Mouse (Mus musculus): ENCODE measurements around the gene C1s1. TPM values are rescaled to one million over a fixed set of nuclear protein-coding genes. Genes with fewer than 3 reads are reported as not detected.
"Not testable (repeated sequence)": the region's sequence is repeated elsewhere in the genome, so short reads cannot be mapped to it uniquely, and the experiment has no call there.

C1s1 gene
- total RNA-seq (2015; ENCODE audit: low replicate concordance), result 0.84 TPM in 1 of 2 replicates, not detected in the other
- 1.4 TPM in 1 of 2 replicates, not detected in the other for total RNA-seq (2017; ENCODE audit: low replicate concordance)

DNA sequence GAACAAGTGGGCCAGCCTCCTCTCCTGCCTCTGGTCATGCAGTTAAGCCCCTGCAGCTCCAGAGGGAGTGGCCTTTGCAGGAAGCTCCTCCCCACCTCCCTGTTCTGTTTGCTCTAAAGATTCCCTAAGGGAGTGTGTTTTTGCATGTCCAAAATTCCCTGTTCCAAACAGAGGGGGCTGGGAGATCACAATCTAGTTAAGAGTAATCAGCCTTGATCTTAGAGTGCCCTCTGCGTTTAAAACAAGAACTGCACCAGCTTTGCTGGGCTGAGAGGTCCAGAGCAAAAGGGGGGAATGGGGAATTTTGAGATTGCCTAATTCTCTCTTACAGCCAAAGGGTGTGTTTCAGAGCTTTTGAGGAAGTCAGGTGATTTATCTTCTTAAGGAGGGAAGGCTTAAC, at the start of gene C1s1:
C1s1 (minus strand) TSS at position 76 of the 400 bp plus-strand sequence.
- ATAC-seq (replicated peaks; ENCODE audit: low FRiP score, poor library complexity, severe bottlenecking), result not testable (repeated sequence)

DNA sequence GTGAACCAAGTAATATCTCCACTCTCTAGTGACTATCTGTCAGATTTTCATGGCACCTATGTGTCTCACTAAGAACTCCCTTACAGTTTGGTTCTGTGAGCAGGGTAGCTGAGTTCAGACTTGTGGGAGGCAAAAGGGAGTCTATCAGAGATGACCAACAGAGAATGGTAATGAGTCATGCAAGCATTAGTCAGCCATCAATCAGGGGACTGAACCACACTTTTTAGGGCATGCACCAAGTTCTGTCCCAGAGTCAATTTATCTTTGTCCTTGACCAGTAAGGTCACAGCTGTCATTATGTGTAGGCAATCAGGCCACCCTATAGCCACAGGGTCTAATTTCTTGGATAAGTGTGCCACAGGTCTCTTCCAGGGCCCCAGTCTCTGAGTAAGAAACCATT, 46.6 kb upstream of the C1s1 start:
- no peak for ATAC-seq (replicated peaks; ENCODE audit: low FRiP score, poor library complexity, severe bottlenecking)

DNA sequence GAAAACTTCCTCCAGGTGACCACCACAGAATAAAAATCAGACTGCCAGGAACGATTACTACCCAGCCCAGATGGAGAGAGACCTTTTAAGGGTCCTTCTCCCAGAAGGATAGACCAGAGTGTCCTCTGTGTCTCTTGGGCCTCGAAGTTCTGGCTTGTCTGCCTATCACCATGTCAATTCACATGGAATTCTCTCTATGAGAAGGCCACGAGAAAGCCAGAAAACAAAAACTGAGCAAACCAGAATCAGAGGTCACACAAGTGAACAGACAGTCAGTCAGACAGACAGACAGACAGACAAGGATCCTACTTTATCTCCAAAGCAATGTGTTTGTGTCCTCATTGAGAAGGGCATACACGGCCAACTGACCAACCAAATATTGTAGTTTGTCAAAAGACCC, 44.1 kb upstream of the C1s1 start:
- ATAC-seq (replicated peaks; ENCODE audit: low FRiP score, poor library complexity, severe bottlenecking), result no peak

DNA sequence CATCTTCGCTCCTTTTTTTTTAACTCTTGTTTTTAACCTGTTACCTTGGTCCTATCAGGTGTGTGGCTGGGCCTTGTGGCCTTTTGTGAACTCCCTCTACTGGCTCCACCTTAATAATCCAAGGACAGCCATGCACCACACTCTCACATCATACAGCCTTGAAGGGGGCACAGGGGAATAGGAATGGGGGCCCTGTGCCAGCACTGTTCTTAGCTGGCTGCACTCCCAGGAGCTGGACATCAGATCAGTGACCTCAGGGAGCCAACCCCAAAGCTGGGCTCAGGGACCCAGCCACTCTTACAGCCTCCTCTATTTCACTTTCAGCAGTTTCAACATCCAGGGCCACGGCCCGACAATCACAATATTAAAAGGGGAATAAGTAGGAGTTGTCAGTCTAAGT, 43.6 kb upstream of the C1s1 start:
- ATAC-seq (replicated peaks; ENCODE audit: low FRiP score, poor library complexity, severe bottlenecking), result no peak

DNA sequence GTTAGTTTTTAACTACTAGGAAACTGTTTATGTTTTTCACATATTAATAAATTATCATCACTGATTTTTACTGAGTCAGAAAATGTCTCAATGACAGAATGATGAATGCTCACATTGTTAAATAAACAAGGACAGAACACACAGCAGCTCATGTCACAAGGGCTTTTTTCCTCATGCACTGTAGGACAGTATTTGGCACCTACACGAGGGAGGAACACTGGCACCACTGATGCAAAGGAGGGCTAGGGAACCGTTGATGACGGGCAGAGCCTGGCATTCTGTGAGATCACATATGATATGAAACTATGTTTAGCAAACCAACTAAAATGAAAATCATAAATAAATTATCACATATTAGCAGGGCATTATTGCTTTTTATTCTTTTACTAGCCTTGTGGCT, 42.8 kb upstream of the C1s1 start:
- ATAC-seq (replicated peaks; ENCODE audit: low FRiP score, poor library complexity, severe bottlenecking), result no peak

DNA sequence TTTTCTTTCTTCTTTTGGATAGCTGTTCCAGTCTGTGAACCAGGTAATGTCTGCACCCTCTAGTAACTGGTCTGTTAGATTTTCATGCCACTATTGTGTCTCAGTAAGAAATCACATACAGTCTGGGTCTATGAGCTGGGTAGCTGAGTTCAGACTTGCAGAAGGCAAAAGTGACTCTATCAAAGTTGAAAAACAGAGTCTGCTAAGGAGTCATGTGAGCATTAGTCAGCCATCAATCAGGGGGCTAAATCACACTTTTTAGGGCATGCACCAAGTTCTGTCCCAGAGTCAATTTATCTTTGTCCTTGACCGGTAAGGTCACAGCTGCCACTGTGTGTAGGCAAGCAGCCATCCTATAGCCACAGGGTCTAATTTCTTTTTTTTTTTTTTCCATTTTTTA, 40.1 kb upstream of the C1s1 start:
- no peak for ATAC-seq (replicated peaks; ENCODE audit: low FRiP score, poor library complexity, severe bottlenecking)

DNA sequence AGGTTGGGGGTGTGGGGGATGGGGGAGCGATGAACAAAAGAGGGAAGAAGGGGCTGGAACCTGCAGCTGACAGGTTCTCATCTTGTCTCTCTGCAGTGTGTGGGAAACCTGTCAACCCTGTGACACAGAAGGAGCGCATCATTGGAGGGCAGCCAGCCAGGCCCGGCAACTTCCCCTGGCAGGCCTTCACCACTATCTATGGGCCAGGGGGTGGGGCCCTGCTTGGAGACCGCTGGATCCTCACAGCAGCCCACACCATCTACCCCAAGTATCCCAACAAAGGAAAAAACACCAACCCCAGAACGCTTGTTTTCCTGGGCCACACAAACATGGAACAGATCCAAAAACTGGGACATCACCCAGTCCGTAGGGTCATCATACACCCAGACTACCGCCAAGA, 38.0 kb upstream of the C1s1 start:
- ATAC-seq (replicated peaks; ENCODE audit: low FRiP score, poor library complexity, severe bottlenecking), result 0 out of 2 replicates have a peak, but pooled peaks have one; percentile 14

DNA sequence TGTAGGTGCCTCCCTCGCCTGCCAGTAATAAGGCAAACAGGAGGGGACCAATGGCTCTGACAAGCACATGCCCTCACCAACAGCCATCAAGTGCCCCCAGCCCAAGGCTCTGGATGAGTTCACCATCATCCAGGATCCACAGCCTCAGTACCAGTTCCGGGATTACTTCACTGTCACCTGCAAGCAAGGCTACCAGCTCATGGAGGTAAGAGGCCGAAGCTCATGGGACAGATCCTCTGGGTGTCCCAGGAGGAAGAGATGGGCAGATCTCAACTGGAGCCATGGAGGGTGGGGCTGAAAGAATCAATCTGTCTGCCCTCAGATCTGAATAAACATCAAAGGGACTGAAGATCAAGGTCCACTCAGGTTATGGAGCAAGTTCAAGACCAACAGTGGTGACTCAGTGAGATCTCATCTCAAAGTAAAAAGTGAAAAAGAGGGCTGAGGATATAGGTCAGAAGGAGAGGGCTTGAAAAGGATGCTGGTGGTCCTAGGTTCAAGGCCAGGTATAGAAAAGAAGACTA, 33.1 kb upstream of the C1s1 start:
- not testable (repeated sequence) for ATAC-seq (replicated peaks; ENCODE audit: low FRiP score, poor library complexity, severe bottlenecking)

DNA sequence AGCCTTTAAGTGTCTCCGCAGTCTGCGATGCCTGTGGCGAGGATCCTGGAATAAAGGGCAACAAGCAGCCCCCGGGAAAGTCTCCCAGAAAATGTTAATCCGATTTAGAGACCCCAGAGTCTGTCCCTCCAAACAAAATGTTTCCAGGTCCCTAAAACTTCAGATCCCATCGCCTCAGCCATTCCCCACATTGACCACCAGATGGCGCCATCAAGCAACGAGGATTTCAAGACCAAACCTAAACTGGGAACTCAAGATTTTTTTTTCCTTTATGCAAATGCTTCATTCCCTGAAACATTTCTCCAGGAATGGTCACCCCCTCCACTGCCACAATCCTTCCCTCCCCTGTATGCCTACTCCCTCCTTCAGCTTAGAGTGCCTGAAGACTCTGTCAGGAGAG, 27.9 kb upstream of the C1s1 start, which contains the start of gene C1rb:
C1rb (plus strand) TSS at position 269 of the 400 bp plus-strand sequence.
- no peak for ATAC-seq (replicated peaks; ENCODE audit: low FRiP score, poor library complexity, severe bottlenecking)

DNA sequence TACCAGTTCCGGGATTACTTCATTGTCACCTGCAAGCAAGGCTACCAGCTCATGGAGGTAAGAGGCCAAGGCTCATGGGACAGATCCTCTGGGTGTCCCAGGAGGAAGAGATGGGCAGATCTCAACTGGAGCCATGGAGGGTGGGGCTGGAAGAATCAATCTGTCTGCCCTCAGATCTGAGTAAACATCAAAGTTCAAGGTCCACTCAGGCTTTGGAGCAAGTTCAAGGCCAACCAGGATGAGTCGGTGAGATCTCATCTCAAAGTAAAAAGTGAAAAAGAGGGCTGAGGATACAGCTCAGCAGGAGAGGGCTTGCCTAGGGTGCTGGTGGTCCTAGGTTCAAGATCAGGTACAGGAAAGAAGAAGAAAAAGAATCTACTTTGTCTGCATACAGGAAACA, 19.5 kb upstream of the C1s1 start:
- ATAC-seq (replicated peaks; ENCODE audit: low FRiP score, poor library complexity, severe bottlenecking), result not testable (repeated sequence)

DNA sequence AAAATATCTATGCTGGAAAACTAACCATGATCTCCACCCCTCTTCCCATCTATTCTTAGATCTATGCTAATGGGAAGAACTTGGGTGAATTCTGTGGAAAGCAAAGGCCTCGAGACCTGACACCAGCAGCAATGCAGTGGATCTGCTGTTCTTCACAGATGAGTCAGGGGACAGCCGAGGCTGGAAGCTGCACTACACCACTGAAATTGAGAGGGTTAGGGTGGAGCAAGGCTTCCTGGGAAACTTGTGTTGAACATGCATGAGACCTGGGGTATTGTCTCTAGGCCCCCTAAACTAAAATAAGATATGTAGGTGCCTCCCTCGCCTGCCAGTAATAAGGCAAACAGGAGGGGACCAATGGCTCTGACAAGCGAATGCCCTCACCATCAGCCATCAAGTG, 19.0 kb upstream of the C1s1 start:
- not testable (repeated sequence) for ATAC-seq (replicated peaks; ENCODE audit: low FRiP score, poor library complexity, severe bottlenecking)

DNA sequence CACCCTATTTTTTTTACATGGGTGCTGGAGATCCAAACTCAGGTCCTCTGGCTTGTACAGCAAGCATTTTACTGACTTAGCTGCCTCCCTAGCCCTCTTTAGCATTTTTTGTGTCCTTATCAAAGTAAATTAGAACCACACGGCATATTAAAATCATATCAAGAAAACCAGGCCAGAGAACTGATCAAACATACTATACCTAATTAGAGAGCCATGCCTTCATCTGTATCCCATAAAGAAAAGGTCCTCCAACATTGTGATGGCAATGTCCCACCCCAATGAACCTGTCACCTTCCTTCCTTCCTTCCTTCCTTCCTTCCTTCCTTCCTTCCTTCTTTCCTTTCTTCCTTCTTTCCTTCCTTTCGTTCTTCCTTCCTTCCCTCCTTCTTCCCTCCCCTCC, 13.8 kb upstream of the C1s1 start:
- peak; percentile 63; the same call in 1 of the 2 replicates for ATAC-seq (replicated peaks; ENCODE audit: low FRiP score, poor library complexity, severe bottlenecking)

DNA sequence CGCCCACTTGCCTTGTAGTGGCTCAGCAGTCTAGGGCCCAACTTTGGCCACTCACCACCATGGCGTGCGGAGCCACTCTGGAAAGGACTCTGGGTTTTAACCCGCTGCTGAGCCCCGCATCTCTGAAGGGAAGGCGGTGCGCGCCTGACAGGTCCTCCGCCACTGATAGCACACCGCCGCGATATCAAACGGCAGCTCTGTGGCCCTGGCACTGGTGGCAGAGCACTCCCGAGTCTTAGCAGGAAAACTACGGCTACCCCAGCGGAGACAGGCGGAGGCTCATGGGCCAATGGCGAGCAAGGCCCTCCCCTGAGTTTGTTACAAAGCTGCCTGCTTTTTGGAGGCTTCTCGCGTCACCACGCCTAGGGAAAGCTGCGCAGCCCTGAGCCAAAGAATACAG, 10.6 kb upstream of the C1s1 start:
- no peak for ATAC-seq (replicated peaks; ENCODE audit: low FRiP score, poor library complexity, severe bottlenecking)

DNA sequence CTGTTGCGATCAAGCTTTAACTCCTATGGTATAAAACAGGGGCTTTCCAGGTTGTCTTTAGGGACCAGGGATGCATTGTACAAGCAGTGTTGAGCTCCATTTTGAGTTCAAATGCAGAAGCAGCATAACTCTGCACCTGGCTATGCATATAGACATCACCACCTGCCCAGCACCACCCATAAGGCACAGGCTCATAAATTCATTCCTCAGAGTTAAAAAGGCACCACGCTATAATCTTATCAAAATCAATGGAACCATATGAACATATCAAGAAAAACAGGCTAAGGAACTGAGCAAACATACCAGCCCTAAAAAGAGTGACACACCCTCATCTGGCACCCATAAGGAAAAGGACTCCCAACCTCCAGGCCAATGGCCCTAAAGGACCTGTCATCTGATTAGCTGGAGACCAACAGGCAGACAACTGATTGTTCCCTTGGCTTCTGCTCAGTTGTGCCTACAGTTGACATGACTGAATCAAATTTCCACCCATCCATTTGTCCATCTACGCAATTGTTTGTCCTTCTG, 6.9 kb upstream of the C1s1 start:
- peak; percentile 67 for ATAC-seq (replicated peaks; ENCODE audit: low FRiP score, poor library complexity, severe bottlenecking)

DNA sequence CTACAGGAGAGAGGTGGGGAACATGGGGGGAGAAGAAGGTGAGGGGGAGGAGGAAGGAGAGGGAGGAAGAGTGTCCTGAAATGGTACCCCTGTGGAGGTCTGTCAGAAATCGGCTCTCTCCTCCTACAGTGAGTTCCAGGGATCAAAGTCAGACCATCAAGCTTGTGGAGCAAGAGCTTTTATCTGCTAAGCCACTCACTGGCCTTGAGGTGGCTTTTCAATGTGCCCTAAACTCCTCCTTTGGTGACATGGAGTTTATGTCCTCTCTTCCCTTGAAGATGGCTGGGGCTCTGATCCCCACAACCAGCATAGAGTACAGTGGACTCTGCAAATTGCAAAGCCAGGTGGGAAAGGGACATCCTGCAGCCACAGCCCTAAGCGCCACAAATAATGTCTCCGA, 5.8 kb upstream of the C1s1 start:
- ATAC-seq (replicated peaks; ENCODE audit: low FRiP score, poor library complexity, severe bottlenecking), result peak; percentile 89

DNA sequence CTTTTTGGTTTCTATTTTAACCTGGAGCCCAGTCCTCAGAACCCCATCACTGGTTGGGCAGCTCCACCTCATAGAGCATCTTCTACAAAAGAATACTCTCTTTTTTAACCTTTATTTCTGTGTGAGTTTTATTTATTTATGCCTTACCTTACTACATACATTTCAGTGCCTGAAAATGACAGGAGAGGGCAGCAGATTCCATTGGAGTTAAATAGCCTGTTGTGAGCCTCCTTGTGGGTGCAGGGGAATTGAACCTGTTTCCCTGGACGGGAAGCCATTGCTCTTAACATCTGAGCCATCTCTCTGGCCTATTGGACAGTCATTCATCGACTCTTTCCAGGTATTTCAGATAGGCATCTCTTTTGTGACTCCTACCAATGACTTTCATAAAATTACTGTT, 3.3 kb upstream of the C1s1 start:
- no peak for ATAC-seq (replicated peaks; ENCODE audit: low FRiP score, poor library complexity, severe bottlenecking)

DNA sequence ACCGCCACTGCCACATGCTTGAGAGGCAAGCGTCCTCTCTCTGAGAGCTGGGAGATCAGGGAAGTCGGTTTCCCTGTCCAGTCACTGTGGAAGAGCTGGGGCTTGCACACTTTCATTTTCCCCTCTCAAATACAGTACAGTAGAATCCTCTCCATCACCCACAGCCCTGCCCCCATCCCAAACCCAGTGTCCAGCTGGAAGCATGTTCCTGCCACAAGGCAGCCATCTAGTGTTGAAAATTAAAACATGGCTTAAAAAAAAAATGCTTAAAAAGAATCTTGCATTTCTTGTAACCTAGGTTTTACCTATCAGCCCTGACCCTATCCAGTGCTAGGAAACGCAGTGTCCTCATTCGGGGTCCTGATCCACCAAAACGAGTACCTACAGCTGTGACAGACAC, 2.3 kb upstream of the C1s1 start:
- no peak for ATAC-seq (replicated peaks; ENCODE audit: low FRiP score, poor library complexity, severe bottlenecking)

DNA sequence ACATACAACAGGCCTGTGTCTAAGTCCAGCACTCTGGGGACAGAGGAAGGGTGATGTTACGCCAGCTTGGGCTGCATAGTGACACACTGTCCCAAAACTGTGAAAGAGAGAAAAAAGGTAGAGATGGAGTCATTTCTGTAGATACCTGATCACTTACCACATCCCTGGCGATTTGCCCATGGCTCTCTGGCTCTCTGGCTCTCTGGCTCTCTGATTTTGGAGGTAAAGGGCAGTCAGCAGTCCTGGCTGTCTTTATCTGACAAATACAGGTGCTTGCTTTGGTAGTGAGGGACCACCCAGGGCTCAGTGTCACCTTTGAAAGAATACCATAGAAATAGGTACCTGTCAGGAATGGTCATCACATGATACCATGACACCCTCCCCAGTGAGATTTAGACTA, 983 bp downstream of the C1s1 start:
- not testable (repeated sequence) for ATAC-seq (replicated peaks; ENCODE audit: low FRiP score, poor library complexity, severe bottlenecking)

DNA sequence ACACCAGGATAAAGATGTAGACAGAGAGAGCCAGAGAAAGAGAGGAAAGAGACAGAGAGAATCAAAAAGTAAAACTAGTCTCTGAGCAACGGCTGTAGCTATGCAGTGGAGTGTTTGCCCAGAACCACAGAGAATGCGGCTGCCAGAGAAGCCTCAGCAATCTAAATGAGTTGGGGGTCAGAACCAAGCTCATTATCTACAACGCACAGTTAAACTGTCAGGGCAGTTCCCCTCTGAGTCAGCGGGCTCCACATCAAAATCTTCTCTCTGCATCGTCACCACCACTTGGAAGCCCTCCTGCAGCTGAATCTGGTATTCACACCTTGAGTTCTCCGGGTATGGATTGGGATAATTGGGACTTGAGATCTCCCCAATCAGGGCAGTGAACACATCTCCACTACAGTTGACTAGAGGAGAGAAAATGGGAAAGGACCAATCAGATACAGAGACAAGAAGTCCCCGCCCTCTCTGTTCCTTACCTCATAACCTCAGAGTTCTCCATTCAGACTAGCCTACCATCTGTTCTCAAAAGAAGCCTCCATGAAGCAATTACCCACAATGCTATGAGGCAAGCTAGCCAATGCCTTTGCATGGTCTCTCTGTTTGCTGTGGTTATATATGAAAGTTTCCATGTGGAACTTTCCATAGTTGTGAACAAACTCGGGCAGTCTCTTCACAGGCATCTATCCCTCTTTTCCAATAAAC, 5.9 kb downstream of the C1s1 start:
- not testable (repeated sequence) for ATAC-seq (replicated peaks; ENCODE audit: low FRiP score, poor library complexity, severe bottlenecking)

DNA sequence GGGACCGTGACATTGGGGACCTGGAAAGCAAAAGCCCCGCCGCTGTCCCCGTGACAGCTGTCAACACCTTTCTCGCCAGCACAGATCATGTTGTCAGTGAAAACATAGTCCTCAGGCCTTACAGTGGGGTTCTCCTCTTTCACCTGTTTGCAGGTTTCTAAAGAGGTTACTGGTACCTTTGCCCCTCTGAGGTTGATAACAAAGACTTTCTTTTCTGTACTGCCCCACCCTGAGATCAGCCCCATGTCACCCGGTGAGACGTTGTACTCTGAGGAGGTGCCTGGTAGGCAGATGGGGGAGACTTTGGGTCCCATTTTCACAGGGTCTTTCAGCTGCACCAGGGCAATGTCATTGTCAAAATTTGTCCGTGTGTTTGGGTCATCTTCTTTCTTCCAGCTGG, 11.1 kb downstream of the C1s1 start:
- no peak for ATAC-seq (replicated peaks; ENCODE audit: low FRiP score, poor library complexity, severe bottlenecking)

DNA sequence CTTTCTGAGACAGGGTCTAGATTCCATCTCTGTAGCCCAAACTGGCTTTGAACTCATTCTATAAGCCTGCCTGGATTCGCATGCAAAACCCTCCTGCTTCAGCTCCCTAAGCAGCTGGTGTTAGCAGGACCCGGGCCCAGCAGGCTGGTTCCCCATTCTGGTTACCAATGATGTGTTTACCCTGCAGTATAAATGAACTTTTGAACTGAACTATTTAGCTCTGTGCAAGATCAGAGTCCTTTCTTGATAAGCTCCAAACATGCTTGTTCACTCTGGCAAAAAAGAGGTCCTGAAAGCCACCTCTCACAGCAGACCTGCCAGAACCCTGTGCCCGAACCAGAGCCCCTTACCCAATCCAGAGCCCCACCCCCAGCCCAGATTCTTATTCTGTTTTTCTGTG, 14.3 kb downstream of the C1s1 start:
- ATAC-seq (replicated peaks; ENCODE audit: low FRiP score, poor library complexity, severe bottlenecking), result no peak
